18 mouse cellular contexts compared by ENCODE assay signal in genomic region chr2:34670470-34670869, GRCm38 (mm10).
DNase-seq lines count a peak whose midpoint lies in the region; ATAC-seq and TF ChIP-seq lines count a peak whose summit lies in the region.
"Had no signal": no experiment of that assay in that cellular context is flagged by ENCODE, and none has a peak within 500 bp of the region (broad histone marks: within the 10 kb centered on the region; RNA-seq: fewer than 3 reads in every experiment).

No protein-coding gene starts in this region.

- H3K4me1 ChIP-seq in lung, postnatal 0 days (ENCODE audit: insufficient read depth, low read depth, low read length), result peaks cover 3% of the 10 kb centered on the region; the same call in 1 of the 2 replicates

- DNase-seq in lung, postnatal 0 days (ENCODE audit: low spot score), result peak; percentile 71
- DNase-seq in lung, postnatal 14 days, result no peak
- DNase-seq in R1 (ENCODE audit: low read depth, low spot score) (peak; percentile 35), ZHBTc4 (ENCODE audit: low read depth, low spot score) (peak; percentile 56)
- DNase-seq in thymus, postnatal 25 days, result no peak
- DNase-seq: adrenal gland, adult 2 months; adrenal gland, postnatal 10 days; adrenal gland, postnatal 25 days; cerebellum, adult 11 months; cerebellum, adult 18-20 months; cerebellum, adult 8-10 months; cerebellum, adult 9-11 months; cerebellum, postnatal 36 days; embryo, embryonic 11 days had no signal

- H3K9me3 ChIP-seq in lung, postnatal 0 days (ENCODE audit: low read length), result no peaks in the 10 kb centered on the region
- H3K9me3 ChIP-seq: embryonic facial prominence, embryonic 13.5 days; embryonic facial prominence, embryonic 15.5 days; forebrain, embryonic 10.5 days; forebrain, embryonic 12.5 days had no signal

- H3K9ac ChIP-seq in lung, postnatal 0 days (replicated peaks; ENCODE audit: low read depth), result no peak overlapping the region
- H3K9ac ChIP-seq: embryonic facial prominence, embryonic 15.5 days; forebrain, embryonic 12.5 days had no signal

- H3K27ac ChIP-seq in lung, postnatal 0 days (ENCODE audit: low read length), result no peak overlapping the region
- H3K27ac ChIP-seq: embryonic facial prominence, embryonic 13.5 days; embryonic facial prominence, embryonic 15.5 days; forebrain, embryonic 12.5 days had no signal

- TF ChIP-seq EP300 in lung, postnatal 0 days (IDR thresholded peaks at IDR 0.05), result peak; percentile 58

- H3K4me3 ChIP-seq in lung, postnatal 0 days (ENCODE audit: low read depth, low read length), result no peak overlapping the region

- WGBS in lung, postnatal 0 days, result 47% methylated on average over 6 of the region's 6 CpGs

- peak; percentile 64 for ATAC-seq in lung, postnatal 0 days

- TF ChIP-seq CTCF in lung, postnatal 0 days (IDR thresholded peaks at IDR 0.05), result no peak

- H3K36me3 ChIP-seq in lung, postnatal 0 days (ENCODE audit: insufficient read depth, low read length), result no peaks in the 10 kb centered on the region

- H3K27me3 ChIP-seq in lung, postnatal 0 days (replicated peaks; ENCODE audit: insufficient read depth, low read length), result no peaks in the 10 kb centered on the region; the same call in 1 of the 2 replicates

- H3K4me2 ChIP-seq in lung, postnatal 0 days (replicated peaks; ENCODE audit: low read depth, low read length), result no peak overlapping the region

Comparison
In these comparisons a context has a peak if more than half of its experiments do, and no peak if none do; other contexts are left out.
1. DNase-seq: peak in lung, postnatal 0 days (single experiment), R1 (single experiment) and ZHBTc4 (single experiment); none in lung, postnatal 14 days (single experiment) and thymus, postnatal 25 days (single experiment).